Mouse (Mus musculus) ES-Bruce4 (cell line): ENCODE results near the gene Zc3h12c.

ENCODE experiments used
- CTCF ChIP-seq: IDR thresholded peaks from one replicate; pipeline ENCODE4 v1.8.1; 2011; ENCODE audit warnings: low read depth, low read length
- POLR2A ChIP-seq: IDR thresholded peaks from one replicate; pipeline ENCODE4 v1.8.1; 2011; ENCODE audit warnings: low read length; ENCODE audit not compliant: insufficient read depth

GRCm38 (mm10) chr9:52170671-52171070 lies 2.3 kb upstream of the Zc3h12c start:
- TF ChIP-seq CTCF (no peak), POLR2A (no peak)
